Mouse (Mus musculus) cerebellum, postnatal 10 days (tissue): ENCODE measurements around the gene Sap30.
"Not testable (repeated sequence)": the region's sequence is repeated elsewhere in the genome, so short reads cannot be mapped to it uniquely, and the experiment has no call there.

Experiments
- DNase-seq, 2 experiments: peaks; one replicate each; pipeline ENCODE4 v3.0.0; 2021; ENCODE audit warnings: mixed read lengths in 2 of 2

Gene Sap30

GRCm38 (mm10) chr8:57491873-57492272 lies 4.2 kb upstream of the Sap30 start:
- no peak for DNase-seq

GRCm38 (mm10) chr8:57489896-57490295 lies 2.2 kb upstream of the Sap30 start:
- no peak for DNase-seq

- no peak for DNase-seq
These were observed 1.7 kb upstream of the Sap30 start for GRCm38 (mm10) chr8:57489366-57489765.

GRCm38 (mm10) chr8:57488312-57488765 lies 679 bp upstream of the Sap30 start:
- DNase-seq, result peak; percentile 70 to 78

- DNase-seq, result peak; percentile 73 to 75
These were observed 894 bp downstream of the Sap30 start for GRCm38 (mm10) chr8:57486491-57487440.

GRCm38 (mm10) chr8:57480606-57481005 lies 7.1 kb downstream of the Sap30 start:
- DNase-seq, result no peak

GRCm38 (mm10) chr8:57479700-57480099 lies 8.0 kb downstream of the Sap30 start:
- DNase-seq, result no peak

GRCm38 (mm10) chr8:57478406-57478805 lies 9.3 kb downstream of the Sap30 start:
- no peak for DNase-seq

GRCm38 (mm10) chr8:57473751-57474150 lies 13.9 kb downstream of the Sap30 start:
- no peak for DNase-seq

- DNase-seq, result no peak
These were observed 16.8 kb downstream of the Sap30 start for GRCm38 (mm10) chr8:57470863-57471262.

GRCm38 (mm10) chr8:57468624-57469023 lies 19.0 kb downstream of the Sap30 start:
- DNase-seq, result peak; percentile 71 to 77

GRCm38 (mm10) chr8:57463757-57464156 lies 23.9 kb downstream of the Sap30 start:
- no peak for DNase-seq

GRCm38 (mm10) chr8:57462839-57463238 lies 24.8 kb downstream of the Sap30 start:
- DNase-seq, result no peak

- DNase-seq, result no peak
These were observed 29.7 kb downstream of the Sap30 start for GRCm38 (mm10) chr8:57457942-57458341.

GRCm38 (mm10) chr8:57457152-57457551 lies 30.5 kb downstream of the Sap30 start:
- DNase-seq, result no peak

- DNase-seq, result peak in 1 of 2 experiments; percentile 15
These were observed 31.9 kb downstream of the Sap30 start, which contains the start of gene Scrg1 for GRCm38 (mm10) chr8:57455765-57456164. Gene Scrg1 (plus strand): TSS chr8:57455923.

- no peak for DNase-seq
These were observed 34.3 kb downstream of the Sap30 start for GRCm38 (mm10) chr8:57453361-57453760.

- DNase-seq, result no peak
These were observed 35.8 kb downstream of the Sap30 start for GRCm38 (mm10) chr8:57451896-57452295.

GRCm38 (mm10) chr8:57450726-57451125 lies 36.9 kb downstream of the Sap30 start:
- DNase-seq, result no peak

GRCm38 (mm10) chr8:57445901-57446300 lies 41.8 kb downstream of the Sap30 start:
- DNase-seq, result not testable (repeated sequence)

- DNase-seq, result no peak
These were observed 44.4 kb downstream of the Sap30 start for GRCm38 (mm10) chr8:57443289-57443688.

GRCm38 (mm10) chr8:57441556-57441955 lies 46.1 kb downstream of the Sap30 start:
- no peak for DNase-seq

- no peak for DNase-seq
These were observed 46.5 kb downstream of the Sap30 start for GRCm38 (mm10) chr8:57441131-57441530.

- no peak for DNase-seq
These were observed 51.2 kb downstream of the Sap30 start for GRCm38 (mm10) chr8:57436437-57436796.
